Mouse (Mus musculus) spleen, postnatal 14 days (tissue): ENCODE results near the gene Asic2.

ENCODE experiments used
- DNase-seq, 2 experiments: peaks; one replicate each; pipeline ENCODE4 v3.0.0; 2021 to 2022; ENCODE audit warnings: low spot score in 2 of 2

Gene Asic2

DNA sequence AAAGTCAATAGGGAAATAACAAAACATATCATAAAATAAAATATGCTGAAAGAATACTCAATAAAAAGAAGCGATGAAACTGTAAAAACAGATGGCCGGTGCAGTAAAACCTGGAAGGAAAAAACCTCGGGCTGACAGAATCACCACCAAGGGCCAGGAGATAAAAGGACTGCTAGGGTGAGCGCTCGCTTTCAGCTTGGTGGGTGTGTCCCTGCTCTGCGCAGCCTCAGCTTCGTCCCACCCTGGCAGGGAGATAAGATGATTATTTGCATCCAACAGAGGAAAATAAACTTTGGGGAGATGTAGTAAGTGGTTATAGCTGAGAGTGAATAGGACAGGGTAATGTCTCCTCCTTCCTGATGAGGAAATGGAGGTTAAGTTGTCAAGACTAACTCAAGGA, 1113.3 kb downstream of the Asic2 start:
- no peak for DNase-seq

DNA sequence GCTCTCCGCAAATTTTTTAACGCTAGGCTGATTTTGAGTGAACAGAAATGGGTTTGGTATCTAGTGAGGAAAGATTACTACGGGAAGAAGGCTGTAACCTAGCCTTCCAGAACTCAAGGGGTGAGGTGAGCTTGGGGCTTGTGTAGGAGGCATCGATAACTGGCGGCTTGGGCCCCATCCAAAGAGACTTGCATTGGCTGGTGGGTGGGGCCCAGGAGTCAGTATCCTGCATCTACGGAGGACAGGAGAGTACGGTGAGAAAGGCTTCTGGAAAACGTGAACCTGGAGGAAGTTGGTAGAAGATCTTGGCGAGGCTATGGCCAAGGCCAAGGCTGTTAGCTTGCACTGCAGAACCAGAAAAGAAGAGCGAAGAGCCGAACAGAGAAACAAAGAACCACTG, 1113.8 kb downstream of the Asic2 start:
- no peak for DNase-seq

DNA sequence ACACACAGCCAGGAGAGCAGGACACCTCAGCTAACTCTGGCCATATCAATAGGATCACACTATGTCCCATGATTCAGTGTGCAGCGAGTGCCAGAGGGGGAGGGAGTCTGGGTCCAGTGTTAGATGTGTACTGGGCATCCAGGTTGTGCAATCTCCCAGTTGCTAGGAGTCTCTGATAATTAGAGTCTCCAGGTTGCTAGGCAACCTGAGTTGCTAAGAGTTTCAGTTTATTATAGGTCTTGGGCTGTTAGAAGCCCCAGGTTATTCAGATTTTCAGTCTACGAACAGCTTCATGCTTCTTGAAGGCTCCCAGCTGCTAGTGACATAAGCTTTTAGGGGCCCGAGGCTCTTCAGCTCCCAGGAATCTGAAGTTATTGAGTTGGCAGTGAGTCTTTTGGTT, 1115.2 kb downstream of the Asic2 start:
- DNase-seq = no peak

DNA sequence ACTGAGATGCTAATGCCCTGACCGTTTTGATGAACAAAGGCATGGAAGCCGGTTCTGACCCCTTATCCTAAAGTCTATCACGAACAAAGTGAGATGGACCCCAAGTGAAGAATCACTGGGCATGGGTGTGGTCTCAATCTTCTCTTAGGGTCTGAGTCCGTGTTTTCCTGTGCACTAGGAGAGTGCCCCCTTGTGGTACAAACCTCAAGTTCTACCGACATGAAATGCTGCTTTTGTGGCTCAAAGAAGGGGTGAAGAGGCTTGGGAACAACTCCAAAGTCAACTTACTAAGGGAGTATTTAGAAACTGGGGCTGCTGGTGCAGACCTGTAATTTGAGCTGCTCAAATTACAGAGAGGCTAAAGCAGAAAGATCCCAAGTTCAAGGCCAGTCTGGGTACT, 1116.4 kb downstream of the Asic2 start:
- no peak for DNase-seq

DNA sequence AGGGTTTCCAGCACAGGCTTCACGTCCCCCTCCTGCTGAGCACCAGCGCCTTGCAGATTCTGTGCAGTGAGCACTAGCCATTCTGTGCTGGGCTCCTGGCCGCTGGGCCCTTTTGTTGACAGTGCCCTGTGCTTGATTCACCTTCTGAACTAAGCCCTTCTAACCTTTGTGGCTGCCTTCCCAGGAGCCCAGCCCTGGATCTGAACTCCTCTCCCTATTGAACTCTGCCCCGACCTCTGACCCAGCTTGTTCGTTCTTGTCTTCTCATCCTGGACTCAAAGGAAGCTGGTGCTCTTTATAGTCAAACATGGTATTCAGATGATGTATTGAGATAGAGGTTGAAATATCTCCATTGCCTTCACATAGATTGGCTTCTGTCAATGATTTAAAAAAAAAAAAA, 1120.1 kb downstream of the Asic2 start:
- no peak for DNase-seq

DNA sequence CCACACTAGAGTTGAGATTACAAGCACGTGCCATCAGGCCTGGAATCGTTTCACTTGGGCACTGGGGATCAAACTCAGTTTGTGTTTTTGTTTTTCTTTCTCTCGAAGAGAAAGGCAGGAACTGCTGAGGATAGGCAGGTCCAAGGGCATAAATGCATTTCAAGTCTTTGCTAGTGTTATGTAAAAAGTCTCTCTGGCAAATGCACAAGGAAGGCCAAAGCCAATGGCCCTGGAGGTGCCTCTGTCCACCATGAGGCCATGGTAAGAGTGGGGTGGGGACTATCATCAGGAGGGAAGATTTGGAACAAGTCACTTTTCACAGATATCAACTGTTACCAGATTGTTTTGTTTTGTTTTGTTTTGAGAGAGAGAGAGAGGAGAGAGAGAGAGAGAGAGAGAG, 1122.1 kb downstream of the Asic2 start:
- no peak for DNase-seq

- DNase-seq = no peak
These were observed 1122.8 kb downstream of the Asic2 start for GRCm38 (mm10) chr11:80845486-80845885.

DNA sequence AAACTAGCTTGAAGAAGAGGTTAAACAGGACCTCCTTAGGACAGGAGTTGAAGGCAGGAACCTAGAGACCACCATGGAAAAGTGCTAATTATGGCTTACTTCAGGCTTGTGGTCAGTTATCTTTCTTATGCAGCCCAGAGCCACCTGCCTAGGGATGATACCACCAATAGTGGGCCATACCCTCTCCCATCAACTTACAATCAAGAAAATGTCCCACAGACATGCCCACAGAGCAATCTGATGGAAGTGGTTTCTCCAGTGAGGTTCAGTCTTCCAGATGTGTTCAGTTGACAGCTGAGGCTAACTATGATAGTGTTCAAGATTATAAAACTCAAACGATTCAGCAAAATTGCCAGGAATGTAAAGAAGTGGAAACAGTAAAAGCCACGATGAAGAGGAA, 1124.8 kb downstream of the Asic2 start:
- DNase-seq = no peak

- no peak for DNase-seq
These were observed 1129.5 kb downstream of the Asic2 start for GRCm38 (mm10) chr11:80838724-80839123.

DNA sequence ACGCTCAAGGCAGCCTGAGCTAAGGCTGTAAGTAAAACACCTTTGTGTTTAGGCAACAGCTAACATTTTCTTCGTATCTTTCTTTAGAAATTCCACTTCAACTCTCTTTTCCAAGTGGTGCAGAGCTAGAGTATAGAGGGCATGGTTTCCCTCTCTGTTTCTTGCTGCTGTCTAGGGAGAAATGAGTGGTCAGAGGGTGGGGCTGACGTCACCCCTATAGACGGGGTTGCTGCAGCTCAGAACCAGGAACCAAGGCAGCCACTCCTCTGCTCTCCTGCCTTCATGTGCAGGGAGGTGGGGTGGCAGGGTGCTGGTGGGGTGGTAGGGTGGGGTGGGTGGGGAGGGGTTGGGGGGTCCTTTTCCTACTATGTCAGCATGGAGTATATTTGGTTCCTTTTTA, 1132.4 kb downstream of the Asic2 start:
- no peak for DNase-seq

GRCm38 (mm10) chr11:80835395-80835794, 1132.9 kb downstream of the Asic2 start:
- DNase-seq = no peak
